24 mouse cellular contexts compared by ENCODE assay signal in the genomic region with DNA sequence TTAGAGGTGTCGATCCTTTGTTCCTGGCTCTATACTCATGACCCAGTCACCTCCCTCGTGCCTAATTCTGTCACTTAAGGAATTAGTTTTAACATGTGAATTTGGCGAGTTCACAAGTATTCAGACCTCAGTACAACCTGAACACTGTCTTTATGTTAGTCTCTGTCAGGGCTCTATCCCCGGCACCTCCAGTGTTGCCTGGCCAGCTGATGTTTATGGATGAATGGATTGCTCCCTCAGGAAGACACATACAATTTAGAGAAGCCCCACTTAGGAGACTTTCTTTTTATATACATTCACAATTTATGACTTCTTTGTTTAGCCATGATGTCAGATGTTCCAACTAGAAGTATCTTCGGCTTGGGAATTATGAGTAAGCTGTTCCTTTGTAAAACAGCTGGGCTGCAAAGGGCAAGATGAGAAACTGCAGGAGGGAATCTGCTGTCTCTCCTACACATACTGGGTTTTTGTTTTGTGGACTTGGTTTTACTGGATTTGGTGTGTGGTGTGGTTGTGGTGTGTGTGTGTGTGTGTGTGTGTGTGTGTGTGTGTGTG. TPM values are rescaled to one million over a fixed set of nuclear protein-coding genes. Genes with fewer than 3 reads are reported as not detected.
A peak's percentile ranks its signal among the peaks of the same experiment; 100 is the strongest.
DNase-seq lines count a peak whose midpoint lies in the region; ATAC-seq lines count a peak whose summit lies in the region.
"Had no signal": no experiment of that assay in that cellular context is flagged by ENCODE, and none has a peak within 500 bp of the region (broad histone marks: within the 10 kb centered on the region; RNA-seq: fewer than 3 reads in every experiment).

No protein-coding gene starts in this region.

- H3K27me3 ChIP-seq in embryonic facial prominence, embryonic 14.5 days (replicated peaks; ENCODE audit: control insufficient read depth, insufficient read depth, low read length): no peaks in the 10 kb centered on the region
- 0 out of 2 replicates have a peak, but pooled peaks cover 12% of the 10 kb centered on the region for H3K27me3 ChIP-seq in embryonic facial prominence, embryonic 10.5 days (replicated peaks; ENCODE audit: low read depth, poor library complexity, severe bottlenecking)
- peaks cover 17% of the 10 kb centered on the region for H3K27me3 ChIP-seq in limb, embryonic 13.5 days
- H3K27me3 ChIP-seq in limb, embryonic 10.5 days (ENCODE audit: low read depth, poor library complexity, severe bottlenecking): peaks cover 19% of the 10 kb centered on the region
- H3K27me3 ChIP-seq in intestine, embryonic 15.5 days (replicated peaks): no peaks in the 10 kb centered on the region
- no peaks in the 10 kb centered on the region for H3K27me3 ChIP-seq in stomach, embryonic 15.5 days (replicated peaks)
- H3K27me3 ChIP-seq: hindbrain, embryonic 12.5 days; liver, embryonic 13.5 days; midbrain, embryonic 15.5 days had no signal

- WGBS in embryonic facial prominence, embryonic 14.5 days: 50% methylated on average over 5 of the region's 5 CpGs
- 67% methylated on average over 5 of the region's 5 CpGs for WGBS in embryonic facial prominence, embryonic 10.5 days
- WGBS in limb, embryonic 13.5 days: 32% methylated on average over 5 of the region's 5 CpGs
- 46% methylated on average over 5 of the region's 5 CpGs for WGBS in limb, embryonic 10.5 days
- 25% methylated on average over 5 of the region's 5 CpGs for WGBS in intestine, embryonic 15.5 days
- WGBS in stomach, embryonic 15.5 days: 19% methylated on average over 5 of the region's 5 CpGs

- H3K27ac ChIP-seq in embryonic facial prominence, embryonic 14.5 days (replicated peaks; ENCODE audit: low read depth, low read length): 0 out of 2 replicates have a peak overlapping the region, but pooled peaks have one; percentile 19
- H3K27ac ChIP-seq in embryonic facial prominence, embryonic 10.5 days (replicated peaks): no peak overlapping the region
- no peak overlapping the region for H3K27ac ChIP-seq in limb, embryonic 13.5 days
- H3K27ac ChIP-seq in limb, embryonic 10.5 days: no peak overlapping the region
- peak overlapping the region; percentile 52 for H3K27ac ChIP-seq in intestine, embryonic 15.5 days
- H3K27ac ChIP-seq in stomach, embryonic 15.5 days: peak overlapping the region; percentile 86
- H3K27ac ChIP-seq: embryonic facial prominence, embryonic 13.5 days; hindbrain, embryonic 12.5 days; left cerebral cortex, adult 2 months; liver, embryonic 13.5 days; midbrain, embryonic 15.5 days had no signal

- no peak for ATAC-seq in embryonic facial prominence, embryonic 14.5 days (ENCODE audit: low read depth)
- peak; percentile 66; the same call in 1 of the 2 replicates for ATAC-seq in limb, embryonic 13.5 days (ENCODE audit: low FRiP score, low read depth)
- ATAC-seq in intestine, embryonic 15.5 days: peak; percentile 74
- peak; percentile 60; the same call in 1 of the 2 replicates for ATAC-seq in stomach, embryonic 15.5 days (ENCODE audit: insufficient read depth, low FRiP score, low read depth)
- ATAC-seq: forebrain, postnatal 0 days; inflammation-experienced regulatory T-cells, adult 6 months; midbrain, embryonic 15.5 days had no signal

- no peak for DNase-seq in embryonic facial prominence, embryonic 14.5 days (ENCODE audit: low spot score)
- DNase-seq in embryonic facial prominence, embryonic 10.5 days (ENCODE audit: low spot score): no peak
- DNase-seq in limb, embryonic 10.5 days (ENCODE audit: low spot score): no peak
- no peak for DNase-seq in layer of hippocampus, adult 9-11 months
- no peak for DNase-seq in right cerebral cortex, adult 18-20 months
- DNase-seq: adrenal gland, postnatal 10 days; cerebellum, postnatal 10 days; forebrain, postnatal 0 days; heart, postnatal 10 days; kidney, postnatal 10 days; left cerebral cortex, postnatal 4 days; liver, embryonic 13.5 days; lung, postnatal 14 days; thymus, adult 2 months had no signal

- H3K4me3 ChIP-seq in embryonic facial prominence, embryonic 14.5 days (ENCODE audit: low read depth, low read length): no peak overlapping the region
- no peak overlapping the region for H3K4me3 ChIP-seq in embryonic facial prominence, embryonic 10.5 days
- no peak overlapping the region for H3K4me3 ChIP-seq in limb, embryonic 13.5 days
- H3K4me3 ChIP-seq in limb, embryonic 10.5 days: no peak overlapping the region
- no peak overlapping the region for H3K4me3 ChIP-seq in intestine, embryonic 15.5 days (replicated peaks)
- H3K4me3 ChIP-seq in stomach, embryonic 15.5 days (replicated peaks): no peak overlapping the region
- H3K4me3 ChIP-seq: embryonic facial prominence, embryonic 13.5 days; hindbrain, embryonic 12.5 days; left cerebral cortex, adult 2 months; liver, embryonic 13.5 days; megakaryocyte, embryonic 14.5 days; midbrain, embryonic 15.5 days had no signal

- H3K4me1 ChIP-seq in embryonic facial prominence, embryonic 14.5 days (ENCODE audit: control insufficient read depth, insufficient read depth, low read length): 0 out of 2 replicates have a peak, but pooled peaks cover 20% of the 10 kb centered on the region
- H3K4me1 ChIP-seq in embryonic facial prominence, embryonic 10.5 days: peaks cover 24% of the 10 kb centered on the region
- H3K4me1 ChIP-seq in limb, embryonic 13.5 days: peaks cover 44% of the 10 kb centered on the region
- peaks cover 16% of the 10 kb centered on the region for H3K4me1 ChIP-seq in limb, embryonic 10.5 days
- peaks cover 24% of the 10 kb centered on the region for H3K4me1 ChIP-seq in intestine, embryonic 15.5 days (replicated peaks)
- peaks cover 29% of the 10 kb centered on the region for H3K4me1 ChIP-seq in stomach, embryonic 15.5 days
- H3K4me1 ChIP-seq: liver, embryonic 13.5 days; megakaryocyte, embryonic 14.5 days had no signal

- H3K36me3 ChIP-seq in embryonic facial prominence, embryonic 14.5 days (ENCODE audit: control insufficient read depth, insufficient read depth, low read length): no peaks in the 10 kb centered on the region
- H3K36me3 ChIP-seq in embryonic facial prominence, embryonic 10.5 days (replicated peaks): no peaks in the 10 kb centered on the region
- H3K36me3 ChIP-seq in limb, embryonic 13.5 days: no peaks in the 10 kb centered on the region
- H3K36me3 ChIP-seq in limb, embryonic 10.5 days: no peaks in the 10 kb centered on the region
- H3K36me3 ChIP-seq in intestine, embryonic 15.5 days: no peaks in the 10 kb centered on the region
- H3K36me3 ChIP-seq in stomach, embryonic 15.5 days: no peaks in the 10 kb centered on the region
- H3K36me3 ChIP-seq: embryonic facial prominence, embryonic 13.5 days; hindbrain, embryonic 12.5 days; liver, embryonic 13.5 days; midbrain, embryonic 15.5 days had no signal

- H3K4me2 ChIP-seq in embryonic facial prominence, embryonic 14.5 days (ENCODE audit: low read depth, low read length): no peak overlapping the region
- no peak overlapping the region for H3K4me2 ChIP-seq in limb, embryonic 13.5 days (replicated peaks)
- no peak overlapping the region for H3K4me2 ChIP-seq in intestine, embryonic 15.5 days (replicated peaks)
- H3K4me2 ChIP-seq in stomach, embryonic 15.5 days: peak overlapping the region; percentile 23; the same call in 1 of the 2 replicates
- H3K4me2 ChIP-seq: embryonic facial prominence, embryonic 13.5 days; heart, embryonic 11.5 days; hindbrain, embryonic 12.5 days; liver, embryonic 13.5 days; midbrain, embryonic 15.5 days had no signal

- no peaks in the 10 kb centered on the region for H3K9me3 ChIP-seq in embryonic facial prominence, embryonic 14.5 days (ENCODE audit: control insufficient read depth, low read length)
- H3K9me3 ChIP-seq in embryonic facial prominence, embryonic 10.5 days: peaks cover 4% of the 10 kb centered on the region; the same call in 1 of the 2 replicates
- no peaks in the 10 kb centered on the region for H3K9me3 ChIP-seq in limb, embryonic 13.5 days
- H3K9me3 ChIP-seq in limb, embryonic 10.5 days (replicated peaks): no peaks in the 10 kb centered on the region
- H3K9me3 ChIP-seq in intestine, embryonic 15.5 days: no peaks in the 10 kb centered on the region
- H3K9me3 ChIP-seq in stomach, embryonic 15.5 days: no peaks in the 10 kb centered on the region
- H3K9me3 ChIP-seq: embryonic facial prominence, embryonic 13.5 days; hindbrain, embryonic 12.5 days; liver, embryonic 13.5 days; megakaryocyte, embryonic 14.5 days; midbrain, embryonic 15.5 days had no signal

- no peak overlapping the region for H3K9ac ChIP-seq in embryonic facial prominence, embryonic 14.5 days (ENCODE audit: low read depth, low read length)
- no peak overlapping the region for H3K9ac ChIP-seq in limb, embryonic 13.5 days
- H3K9ac ChIP-seq in intestine, embryonic 15.5 days: no peak overlapping the region
- H3K9ac ChIP-seq in stomach, embryonic 15.5 days: no peak overlapping the region
- H3K9ac ChIP-seq: embryonic facial prominence, embryonic 13.5 days; forebrain, postnatal 0 days; hindbrain, embryonic 12.5 days; liver, embryonic 13.5 days; midbrain, embryonic 15.5 days had no signal

RNA-seq across cellular contexts. Expression of a gene that starts 46.6 kb away (rescaled TPM):
- polyA plus RNA-seq in embryonic facial prominence, embryonic 14.5 days (2014; fragmentation: Nextera tagmentation; extraction: Ambion mirVana): 19.6 and 26.1 TPM in 2 replicates
- 23.4 and 26.5 TPM in 2 replicates for polyA plus RNA-seq in embryonic facial prominence, embryonic 10.5 days (2016; fragmentation: Nextera tagmentation; extraction: Ambion mirVana)
- polyA plus RNA-seq in limb, embryonic 13.5 days (2015; fragmentation: Nextera tagmentation; extraction: Ambion mirVana): 25.3 and 25.6 TPM in 2 replicates
- 20.1 and 26.8 TPM in 2 replicates for polyA plus RNA-seq in limb, embryonic 10.5 days (2016; fragmentation: Nextera tagmentation; extraction: Ambion mirVana)
- 7.4 TPM in 2 replicates for polyA plus RNA-seq in intestine, embryonic 15.5 days (2015; fragmentation: Nextera tagmentation; extraction: Ambion mirVana)
- polyA plus RNA-seq in stomach, embryonic 15.5 days (2015; fragmentation: Nextera tagmentation; extraction: Ambion mirVana): 12.1 and 14.9 TPM in 2 replicates
- polyA plus RNA-seq: inflammation-experienced regulatory T-cells, adult 6 months had no signal

Comparison
In these comparisons a context has a peak if more than half of its experiments do, and no peak if none do; other contexts are left out.
1. H3K27ac ChIP-seq: peak in embryonic facial prominence, embryonic 14.5 days (single experiment), intestine, embryonic 15.5 days (single experiment) and stomach, embryonic 15.5 days (single experiment); none in embryonic facial prominence, embryonic 10.5 days (single experiment), limb, embryonic 13.5 days (single experiment) and limb, embryonic 10.5 days (single experiment).